Mouse (Mus musculus): ENCODE data around the gene Fam162a. TPM values are rescaled to one million over a fixed set of nuclear protein-coding genes. Genes with fewer than 3 reads are reported as not detected.

The Fam162a gene
- polyA plus RNA-seq, 1 experiment from 2014 or later = 395 TPM

GRCm38 (mm10) chr16:36089850-36090616 lies 18.6 kb upstream of the Fam162a start:
- Histone ChIP-seq H3K27me3 (ENCODE audit: control insufficient read depth, insufficient read depth, low read length) (no peaks in the 10 kb centered on the region), H3K36me3 (ENCODE audit: control insufficient read depth, insufficient read depth, low read length) (peaks cover 22% of the 10 kb centered on the region), H3K27ac (ENCODE audit: low read length) (no peak overlapping the region), H3K4me3 (ENCODE audit: low read depth, low read length) (no peak overlapping the region), H3K4me1 (ENCODE audit: control insufficient read depth, insufficient read depth, low read length) (no peaks in the 10 kb centered on the region), H3K4me2 (replicated peaks; ENCODE audit: low read depth, low read length) (no peak overlapping the region), H3K9ac (replicated peaks; ENCODE audit: low read depth, low read length) (no peak overlapping the region), H3K9me3 (ENCODE audit: control insufficient read depth, low read depth, low read length) (no peaks in the 10 kb centered on the region)
- 72% methylated on average over 8 of the region's 8 CpGs for WGBS
- no peak for ATAC-seq (ENCODE audit: insufficient number of reproducible peaks, insufficient read depth, low FRiP score, low read depth)

GRCm38 (mm10) chr16:36089065-36089464 lies 17.7 kb upstream of the Fam162a start:
- no peak overlapping the region for H3K9ac ChIP-seq (replicated peaks; ENCODE audit: low read depth, low read length)
- H3K4me2 ChIP-seq (replicated peaks; ENCODE audit: low read depth, low read length) = no peak overlapping the region
- no peaks in the 10 kb centered on the region for H3K9me3 ChIP-seq (ENCODE audit: control insufficient read depth, low read depth, low read length)
- no peak for ATAC-seq (ENCODE audit: insufficient number of reproducible peaks, insufficient read depth, low FRiP score, low read depth)
- whole genome bisulfite sequencing = 81% methylated on average over 7 of the region's 7 CpGs
- H3K27me3 ChIP-seq (ENCODE audit: control insufficient read depth, insufficient read depth, low read length) = no peaks in the 10 kb centered on the region
- H3K36me3 ChIP-seq (ENCODE audit: control insufficient read depth, insufficient read depth, low read length) = peaks cover 27% of the 10 kb centered on the region
- H3K4me1 ChIP-seq (ENCODE audit: control insufficient read depth, insufficient read depth, low read length) = no peaks in the 10 kb centered on the region
- H3K27ac ChIP-seq (ENCODE audit: low read length) = no peak overlapping the region
- H3K4me3 ChIP-seq (ENCODE audit: low read depth, low read length) = no peak overlapping the region

- WGBS = 71% methylated on average over 4 of the region's 4 CpGs
- Histone ChIP-seq H3K36me3 (ENCODE audit: control insufficient read depth, insufficient read depth, low read length) (peaks cover 37% of the 10 kb centered on the region), H3K4me1 (ENCODE audit: control insufficient read depth, insufficient read depth, low read length) (no peaks in the 10 kb centered on the region), H3K4me2 (replicated peaks; ENCODE audit: low read depth, low read length) (no peak overlapping the region), H3K4me3 (ENCODE audit: low read depth, low read length) (no peak overlapping the region), H3K9me3 (ENCODE audit: control insufficient read depth, low read depth, low read length) (no peaks in the 10 kb centered on the region), H3K27me3 (ENCODE audit: control insufficient read depth, insufficient read depth, low read length) (no peaks in the 10 kb centered on the region), H3K27ac (ENCODE audit: low read length) (no peak overlapping the region), H3K9ac (replicated peaks; ENCODE audit: low read depth, low read length) (no peak overlapping the region)
- peak; percentile 76; the same call in 1 of the 2 replicates for ATAC-seq (ENCODE audit: insufficient number of reproducible peaks, insufficient read depth, low FRiP score, low read depth)
Observed at GRCm38 (mm10) chr16:36087846-36088245, 16.5 kb upstream of the Fam162a start.

GRCm38 (mm10) chr16:36079916-36080315 lies 8.5 kb upstream of the Fam162a start:
- Histone ChIP-seq H3K4me2 (replicated peaks; ENCODE audit: low read depth, low read length) (no peak overlapping the region), H3K4me3 (ENCODE audit: low read depth, low read length) (no peak overlapping the region), H3K27me3 (ENCODE audit: control insufficient read depth, insufficient read depth, low read length) (no peaks in the 10 kb centered on the region), H3K9ac (replicated peaks; ENCODE audit: low read depth, low read length) (no peak overlapping the region), H3K4me1 (ENCODE audit: control insufficient read depth, insufficient read depth, low read length) (no peaks in the 10 kb centered on the region), H3K36me3 (ENCODE audit: control insufficient read depth, insufficient read depth, low read length) (peaks cover 15% of the 10 kb centered on the region), H3K27ac (ENCODE audit: low read length) (no peak overlapping the region), H3K9me3 (ENCODE audit: control insufficient read depth, low read depth, low read length) (no peaks in the 10 kb centered on the region)
- ATAC-seq (ENCODE audit: insufficient number of reproducible peaks, insufficient read depth, low FRiP score, low read depth) = no peak
- 94% methylated on average over 3 of the region's 3 CpGs for WGBS

- no peak overlapping the region for H3K4me3 ChIP-seq (ENCODE audit: low read depth, low read length)
- no peaks in the 10 kb centered on the region for H3K9me3 ChIP-seq (ENCODE audit: control insufficient read depth, low read depth, low read length)
- H3K27ac ChIP-seq (ENCODE audit: low read length) = no peak overlapping the region
- H3K27me3 ChIP-seq (ENCODE audit: control insufficient read depth, insufficient read depth, low read length) = no peaks in the 10 kb centered on the region
- no peaks in the 10 kb centered on the region for H3K36me3 ChIP-seq (ENCODE audit: control insufficient read depth, insufficient read depth, low read length)
- H3K4me1 ChIP-seq (ENCODE audit: control insufficient read depth, insufficient read depth, low read length) = peaks cover 6% of the 10 kb centered on the region
- WGBS = 85% methylated on average over 3 of the region's 3 CpGs
- H3K4me2 ChIP-seq (replicated peaks; ENCODE audit: low read depth, low read length) = no peak overlapping the region
- no peak for ATAC-seq (ENCODE audit: insufficient number of reproducible peaks, insufficient read depth, low FRiP score, low read depth)
- H3K9ac ChIP-seq (replicated peaks; ENCODE audit: low read depth, low read length) = no peak overlapping the region
Observed at GRCm38 (mm10) chr16:36074772-36075171, 3.4 kb upstream of the Fam162a start.

- 25% methylated on average over 8 of the region's 8 CpGs for WGBS
- H3K9me3 ChIP-seq (ENCODE audit: control insufficient read depth, low read depth, low read length) = no peaks in the 10 kb centered on the region
Observed at GRCm38 (mm10) chr16:36072410-36073011, 1.1 kb upstream of the Fam162a start.

GRCm38 (mm10) chr16:36071071-36071449 lies 334 bp downstream of the Fam162a start:
- WGBS = 1% methylated on average over 16 of the region's 16 CpGs
- Histone ChIP-seq H3K9ac (replicated peaks; ENCODE audit: low read depth, low read length) (peak overlapping the region; percentile 83), H3K27ac (ENCODE audit: low read length) (peak overlapping the region; percentile 99), H3K27me3 (ENCODE audit: control insufficient read depth, insufficient read depth, low read length) (no peaks in the 10 kb centered on the region), H3K4me3 (ENCODE audit: low read depth, low read length) (peak overlapping the region; percentile 84), H3K4me1 (ENCODE audit: control insufficient read depth, insufficient read depth, low read length) (peaks cover 26% of the 10 kb centered on the region), H3K4me2 (replicated peaks; ENCODE audit: low read depth, low read length) (peak overlapping the region; percentile 55), H3K9me3 (ENCODE audit: control insufficient read depth, low read depth, low read length) (no peaks in the 10 kb centered on the region), H3K36me3 (ENCODE audit: control insufficient read depth, insufficient read depth, low read length) (no peaks in the 10 kb centered on the region)
- ATAC-seq (ENCODE audit: insufficient number of reproducible peaks, insufficient read depth, low FRiP score, low read depth) = no peak; the same call in 1 of the 2 replicates

More at GRCm38 (mm10) chr16:36072410-36073011, 1.1 kb upstream of the Fam162a start:
- peak overlapping the region; percentile 99; the same call in 1 of the 2 replicates for H3K27ac ChIP-seq (ENCODE audit: low read length)
- H3K9ac ChIP-seq (replicated peaks; ENCODE audit: low read depth, low read length) = peak overlapping the region; percentile 83
- H3K36me3 ChIP-seq (ENCODE audit: control insufficient read depth, insufficient read depth, low read length) = no peaks in the 10 kb centered on the region
- H3K4me2 ChIP-seq (replicated peaks; ENCODE audit: low read depth, low read length) = peak overlapping the region; percentile 55
- H3K27me3 ChIP-seq (ENCODE audit: control insufficient read depth, insufficient read depth, low read length) = no peaks in the 10 kb centered on the region
- H3K4me3 ChIP-seq (ENCODE audit: low read depth, low read length) = peak overlapping the region; percentile 84
- no peak for ATAC-seq (ENCODE audit: insufficient number of reproducible peaks, insufficient read depth, low FRiP score, low read depth)
- peaks cover 24% of the 10 kb centered on the region for H3K4me1 ChIP-seq (ENCODE audit: control insufficient read depth, insufficient read depth, low read length)

GRCm38 (mm10) chr16:36069819-36070575 lies 1.4 kb downstream of the Fam162a start:
- 21% methylated on average over 9 of the region's 9 CpGs for WGBS
- H3K4me2 ChIP-seq (replicated peaks; ENCODE audit: low read depth, low read length) = peak overlapping the region; percentile 55
- peaks cover 26% of the 10 kb centered on the region for H3K4me1 ChIP-seq (ENCODE audit: control insufficient read depth, insufficient read depth, low read length)
- H3K9me3 ChIP-seq (ENCODE audit: control insufficient read depth, low read depth, low read length) = no peaks in the 10 kb centered on the region
- peak overlapping the region; percentile 84 for H3K4me3 ChIP-seq (ENCODE audit: low read depth, low read length)
- no peaks in the 10 kb centered on the region for H3K36me3 ChIP-seq (ENCODE audit: control insufficient read depth, insufficient read depth, low read length)
- no peak overlapping the region for H3K27ac ChIP-seq (ENCODE audit: low read length)
- no peak for ATAC-seq (ENCODE audit: insufficient number of reproducible peaks, insufficient read depth, low FRiP score, low read depth)
- H3K27me3 ChIP-seq (ENCODE audit: control insufficient read depth, insufficient read depth, low read length) = no peaks in the 10 kb centered on the region
- H3K9ac ChIP-seq (replicated peaks; ENCODE audit: low read depth, low read length) = peak overlapping the region; percentile 83

All from stomach, embryonic 14.5 days (tissue).